Mouse (Mus musculus) adrenal gland, postnatal 36 days (tissue): Measurements from ENCODE around the gene Cdkn2b. TPM values are rescaled to one million over a fixed set of nuclear protein-coding genes. Genes with fewer than 3 reads are reported as not detected.

Experiments
- total RNA-seq, 2 experiments: library from RNA; stranded (reverse); gene quantifications; 2 replicates each; pipeline ENCODE4 v1.2.3; 2021

Gene Cdkn2b
- total RNA-seq, 2 experiments from 2014 or later = 4.8 to 10.3 TPM

Other genes with a start within 250 kb of the Cdkn2b start
- 10 to 100 TPM; 34.4 to 46.9 TPM for gene Mtap, start 173.9 kb downstream of the Cdkn2b start, total RNA-seq
- 1 to 10 TPM; 2.6 TPM for gene Cdkn2a, start 16.4 kb downstream of the Cdkn2b start, total RNA-seq